Mouse (Mus musculus) ovary, adult 2 months (tissue): Measurements from ENCODE around the gene Nr4a3. TPM values are rescaled to one million over a fixed set of nuclear protein-coding genes. Genes with fewer than 3 reads are reported as not detected.

Experiments used
- polyA plus RNA-seq: library from polyadenylated mRNA; depleted of rRNA; stranded (reverse); fragments of >200 nt; gene quantifications from 2 replicates; pipeline ENCODE4 v1.2.3, GENCODE M21; 2012; rRNA removed

Nr4a3 gene
- 5.8 and 8.1 TPM in 2 replicates for polyA plus RNA-seq

GRCm38 (mm10) chr4:48044491-48045211 lies at the start of gene Nr4a3:
Gene Nr4a3 (plus strand): TSS chr4:48045153.

GRCm38 (mm10) chr4:48124773-48125469 lies 80.0 kb downstream of the Nr4a3 start, which contains the start of gene Stx17:
Gene Stx17 (plus strand): TSS chr4:48124915.

Other genes starting within 250 kb of the Nr4a3 start
- gene Stx17, start 79.8 kb downstream of the Nr4a3 start, polyA plus RNA-seq: 4.3 and 5.0 TPM in 2 replicates
- gene Erp44, start 234.4 kb downstream of the Nr4a3 start, polyA plus RNA-seq: 6.2 and 10.9 TPM in 2 replicates
- gene Invs, start 234.6 kb downstream of the Nr4a3 start, polyA plus RNA-seq: 3.8 and 6.7 TPM in 2 replicates